Mouse (Mus musculus): Measurements from ENCODE around the gene Stx16. TPM values are rescaled to one million over a fixed set of nuclear protein-coding genes. Genes with fewer than 3 reads are reported as not detected.

The Stx16 gene
- polyA plus RNA-seq, 1 experiment = 55.6 TPM

- no peak for DNase-seq (ENCODE audit: low read depth)
- TF ChIP-seq POLR2A (IDR thresholded peaks at IDR 0.05; ENCODE audit: borderline replicate concordance, extremely low read depth, insufficient read depth, insufficient read length, poor library complexity, severe bottlenecking) (no peak), CTCF (IDR thresholded peaks at IDR 0.05; ENCODE audit: borderline replicate concordance, extremely low read depth, insufficient read depth, insufficient read length) (no peak)
These were observed 52.8 kb downstream of the Stx16 start for GRCm38 (mm10) chr2:174128926-174129325.

GRCm38 (mm10) chr2:174130468-174131097, 54.5 kb downstream of the Stx16 start:
- DNase-seq (ENCODE audit: low read depth) = no peak
- TF ChIP-seq POLR2A (IDR thresholded peaks at IDR 0.05; ENCODE audit: borderline replicate concordance, extremely low read depth, insufficient read depth, insufficient read length, poor library complexity, severe bottlenecking) (no peak), CTCF (IDR thresholded peaks at IDR 0.05; ENCODE audit: borderline replicate concordance, extremely low read depth, insufficient read depth, insufficient read length) (no peak)

GRCm38 (mm10) chr2:174132413-174132969, 56.4 kb downstream of the Stx16 start:
- no peak for DNase-seq (ENCODE audit: low read depth)
- TF ChIP-seq POLR2A (IDR thresholded peaks at IDR 0.05; ENCODE audit: borderline replicate concordance, extremely low read depth, insufficient read depth, insufficient read length, poor library complexity, severe bottlenecking) (no peak), CTCF (IDR thresholded peaks at IDR 0.05; ENCODE audit: borderline replicate concordance, extremely low read depth, insufficient read depth, insufficient read length) (no peak)

Other genes with a start within 250 kb of the Stx16 start
- 32.7 and 48.9 TPM in 2 replicates for gene Npepl1, start 34.0 kb downstream of the Stx16 start, polyA plus RNA-seq (2012; rRNA removed)
- gene Gnas, start 208.0 kb downstream of the Stx16 start, polyA plus RNA-seq (2012; rRNA removed) = 1,690 and 2,178 TPM in 2 replicates

Data from brain, embryonic 14.5 days (tissue).